ENCODE assay signal across 11 mouse cellular contexts in genomic region chr17:12740317-12740716, GRCm38 (mm10). TPM values are rescaled to one million over a fixed set of nuclear protein-coding genes. Genes with fewer than 3 reads are reported as not detected.
DNase-seq lines count a peak whose midpoint lies in the region; ATAC-seq and TF ChIP-seq lines count a peak whose summit lies in the region.
"Had no signal": no experiment of that assay in that cellular context is flagged by ENCODE, and none has a peak within 500 bp of the region (broad histone marks: within the 10 kb centered on the region; RNA-seq: fewer than 3 reads in every experiment).

No protein-coding gene starts in this region.

- H3K27me3 ChIP-seq in intestine, embryonic 14.5 days (replicated peaks; ENCODE audit: control insufficient read depth, insufficient read depth, low read length), result no peaks in the 10 kb centered on the region
- no peaks in the 10 kb centered on the region for H3K27me3 ChIP-seq in lung, postnatal 0 days (replicated peaks; ENCODE audit: insufficient read depth, low read length)
- H3K27me3 ChIP-seq in forebrain, embryonic 12.5 days, result no peaks in the 10 kb centered on the region

- peak overlapping the region; percentile 86 for H3K27ac ChIP-seq in intestine, embryonic 14.5 days (ENCODE audit: low read depth)
- peak overlapping the region; percentile 81 for H3K27ac ChIP-seq in lung, postnatal 0 days (ENCODE audit: low read length)
- no peak overlapping the region for H3K27ac ChIP-seq in forebrain, embryonic 12.5 days
- H3K27ac ChIP-seq: layer of hippocampus, adult 2 months had no signal

- no peak overlapping the region for H3K4me3 ChIP-seq in intestine, embryonic 14.5 days (ENCODE audit: low read depth, low read length)
- H3K4me3 ChIP-seq in lung, postnatal 0 days (ENCODE audit: low read depth, low read length), result no peak overlapping the region
- no peak overlapping the region for H3K4me3 ChIP-seq in forebrain, embryonic 12.5 days (replicated peaks)
- H3K4me3 ChIP-seq: layer of hippocampus, adult 2 months had no signal

- no peak for TF ChIP-seq CTCF in lung, postnatal 0 days (IDR thresholded peaks at IDR 0.05)

- H3K4me1 ChIP-seq in intestine, embryonic 14.5 days (replicated peaks; ENCODE audit: control insufficient read depth, insufficient read depth, low read length), result peaks cover 35% of the 10 kb centered on the region
- H3K4me1 ChIP-seq in lung, postnatal 0 days (ENCODE audit: insufficient read depth, low read depth, low read length), result peaks cover 13% of the 10 kb centered on the region; the same call in 1 of the 2 replicates
- H3K4me1 ChIP-seq in forebrain, embryonic 12.5 days, result no peaks in the 10 kb centered on the region

- H3K4me2 ChIP-seq in intestine, embryonic 14.5 days (ENCODE audit: low read length), result no peak overlapping the region
- no peak overlapping the region for H3K4me2 ChIP-seq in lung, postnatal 0 days (replicated peaks; ENCODE audit: low read depth, low read length)
- H3K4me2 ChIP-seq in forebrain, embryonic 12.5 days, result no peak overlapping the region

- peak; percentile 22; the same call in 1 of the 2 replicates for ATAC-seq in intestine, embryonic 14.5 days (replicated peaks; ENCODE audit: low FRiP score, low TSS enrichment, low read depth)
- peak; percentile 65 for ATAC-seq in lung, postnatal 0 days
- ATAC-seq in forebrain, embryonic 12.5 days (ENCODE audit: low FRiP score), result no peak

- WGBS in intestine, embryonic 14.5 days, result 23% methylated on average over 2 of the region's 2 CpGs
- 30% methylated on average over 2 of the region's 2 CpGs for WGBS in lung, postnatal 0 days
- WGBS in forebrain, embryonic 12.5 days, result 68% methylated on average over 2 of the region's 2 CpGs

- DNase-seq in heart, adult 18-20 months, result peak; percentile 58 to 71
- DNase-seq in heart, adult 8-10 months (ENCODE audit: low spot score), result no peak
- peak; percentile 47 for DNase-seq in brain, adult 2 months (ENCODE audit: low read depth, low spot score)
- DNase-seq in intestine, embryonic 14.5 days (ENCODE audit: low spot score), result no peak
- peak; percentile 80 for DNase-seq in lung, postnatal 0 days (ENCODE audit: low spot score)
- no peak for DNase-seq in thymus, postnatal 36 days
- no peak for DNase-seq in adrenal gland, postnatal 25 days
- DNase-seq: B cell, adult 2 months; thymus, postnatal 4 days had no signal

- H3K9ac ChIP-seq in intestine, embryonic 14.5 days (ENCODE audit: low read length), result no peak overlapping the region
- H3K9ac ChIP-seq in lung, postnatal 0 days (replicated peaks; ENCODE audit: low read depth), result no peak overlapping the region
- H3K9ac ChIP-seq in forebrain, embryonic 12.5 days, result no peak overlapping the region

- peaks cover 69% of the 10 kb centered on the region for H3K36me3 ChIP-seq in intestine, embryonic 14.5 days (ENCODE audit: control insufficient read depth, insufficient read depth, low read length)
- peaks cover 20% of the 10 kb centered on the region for H3K36me3 ChIP-seq in lung, postnatal 0 days (ENCODE audit: insufficient read depth, low read length)
- H3K36me3 ChIP-seq in forebrain, embryonic 12.5 days (replicated peaks), result peaks cover 77% of the 10 kb centered on the region

- peak; percentile 91 for TF ChIP-seq EP300 in lung, postnatal 0 days (IDR thresholded peaks at IDR 0.05)

- H3K9me3 ChIP-seq in intestine, embryonic 14.5 days (ENCODE audit: control insufficient read depth, low read length), result peaks cover 38% of the 10 kb centered on the region
- H3K9me3 ChIP-seq in lung, postnatal 0 days (ENCODE audit: low read length), result peaks cover 11% of the 10 kb centered on the region; the same call in 1 of the 2 replicates
- H3K9me3 ChIP-seq in forebrain, embryonic 12.5 days, result peaks cover 22% of the 10 kb centered on the region

RNA-seq across cellular contexts. Expression of gene Igf2r, which starts 29.1 kb away (rescaled TPM):
- total RNA-seq in heart, adult 18-20 months (2021), result 100 to 1,000 TPM; 111 to 115 TPM
- total RNA-seq in heart, adult 8-10 months (2022), result 100 to 1,000 TPM; 103 to 124 (median 118) TPM
- 52.3 and 52.8 TPM in 2 replicates for polyA plus RNA-seq in intestine, embryonic 14.5 days (2014; fragmentation: Nextera tagmentation; extraction: Ambion mirVana)
- polyA plus RNA-seq in lung, postnatal 0 days (2015; fragmentation: Nextera tagmentation; extraction: Ambion mirVana), result 26.7 and 27.9 TPM in 2 replicates
- 84.5 and 84.9 TPM in 2 replicates for total RNA-seq in adrenal gland, postnatal 25 days (2021)
- 22.7 TPM in 2 replicates for polyA plus RNA-seq in forebrain, embryonic 12.5 days (2016; fragmentation: Nextera tagmentation; extraction: Ambion mirVana)

Comparison
In these comparisons a context has a peak if more than half of its experiments do, and no peak if none do; other contexts are left out.
1. DNase-seq: peak in heart, adult 18-20 months (2 of 2), brain, adult 2 months (single experiment) and lung, postnatal 0 days (single experiment); none in heart, adult 8-10 months (single experiment), intestine, embryonic 14.5 days (single experiment), thymus, postnatal 36 days (0 of 2) and adrenal gland, postnatal 25 days (single experiment).